Mouse (Mus musculus) hindbrain, embryonic 14.5 days (tissue): ENCODE data around the gene Rpa1. TPM values are rescaled to one million over a fixed set of nuclear protein-coding genes. Genes with fewer than 3 reads are reported as not detected.

Source experiments
- ATAC-seq: fragments of 200-750 bp; cut with Nextera tagmentation; 2 replicates; pipeline ENCODE4 v1.8.0; 2017; ENCODE audit warnings: moderate number of reproducible peaks, mild to moderate bottlenecking, moderate TSS enrichment, moderate library complexity; ENCODE audit not compliant: low FRiP score
- DNase-seq: peaks from one replicate; pipeline ENCODE4 v3.0.0-alpha.2; 2015; ENCODE audit warnings: low spot score
- H3K27ac ChIP-seq: fragments of 300-500 bp; sonication (generic); 2 replicates; pipeline ENCODE4 v1.5.1; 2014; ENCODE audit warnings: mild to moderate bottlenecking, moderate library complexity
- H3K27me3 ChIP-seq: fragments of 300-500 bp; sonication (generic); 2 replicates; pipeline ENCODE4 v1.6.1; 2014; ENCODE audit warnings: mild to moderate bottlenecking, low read length, mixed read lengths; ENCODE audit not compliant: control insufficient read depth, insufficient read depth
- H3K36me3 ChIP-seq: fragments of 300-500 bp; sonication (generic); replicated peaks from 2 replicates; pipeline ENCODE4 v1.6.1; 2014; ENCODE audit not compliant: control insufficient read depth, insufficient read depth
- H3K4me1 ChIP-seq: fragments of 300-500 bp; sonication (generic); replicated peaks from 2 replicates; pipeline ENCODE4 v1.6.1; 2014; ENCODE audit warnings: antibody characterized with exemption, low read length, mixed read lengths; ENCODE audit not compliant: control insufficient read depth, insufficient read depth
- H3K4me2 ChIP-seq: fragments of 300-500 bp; sonication (generic); replicated peaks from 2 replicates; pipeline ENCODE4 v1.6.1; 2014; ENCODE audit warnings: mild to moderate bottlenecking, moderate library complexity
- H3K4me3 ChIP-seq: fragments of 300-500 bp; sonication (generic); replicated peaks from 2 replicates; pipeline ENCODE4 v1.5.1; 2014; ENCODE audit warnings: mild to moderate bottlenecking, low read length
- H3K9ac ChIP-seq: fragments of 300-500 bp; sonication (generic); 2 replicates; pipeline ENCODE4 v1.6.1; 2014
- H3K9me3 ChIP-seq: fragments of 300-500 bp; sonication (generic); 2 replicates; pipeline ENCODE4 v1.6.1; 2016; ENCODE audit warnings: low read length; ENCODE audit not compliant: control insufficient read depth
- WGBS: fragments of 180-500 bp; shearing (Covaris S2); extraction: QIAGEN DNeasy Blood & Tissue Kit; methylation state at CpG from one replicate; pipeline ENCODE4 v1.1.7; 2014; 5-methylcytosine and 5-hydroxymethylcytosine counted together
- polyA plus RNA-seq: library from polyadenylated mRNA; unstranded; fragments of >200 nt; fragmentation: Nextera tagmentation; extraction: Ambion mirVana; gene quantifications from 2 replicates; pipeline ENCODE4 v1.2.1, GENCODE M21; 2014

Rpa1 gene
- polyA plus RNA-seq, 1 experiment from 2014 or later, result 48.0 TPM

DNA sequence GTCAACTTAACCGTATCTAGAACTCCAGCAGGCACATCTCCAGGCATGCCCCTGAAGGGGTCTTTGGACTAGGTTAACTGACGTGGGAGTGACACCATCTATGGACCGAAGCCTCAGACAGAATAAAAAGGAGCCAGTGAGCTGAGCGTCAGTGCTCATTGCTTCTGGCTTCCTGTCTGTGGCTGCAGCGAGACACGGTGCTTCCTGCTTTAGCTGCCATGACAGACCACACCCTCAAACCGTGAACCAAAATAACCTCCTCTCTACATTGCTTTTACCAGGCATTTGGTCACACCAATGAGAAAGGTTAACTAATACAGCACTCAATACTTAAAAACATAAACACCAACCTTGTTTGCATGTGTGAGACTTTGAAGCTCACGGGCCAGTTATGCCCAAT lies 11.4 kb downstream of the Rpa1 start:
- 76% methylated on average over 8 of the region's 8 CpGs for WGBS
- Histone ChIP-seq H3K27ac (no peak overlapping the region), H3K4me2 (no peak overlapping the region), H3K4me1 (no peaks in the 10 kb centered on the region), H3K27me3 (no peaks in the 10 kb centered on the region), H3K9me3 (no peaks in the 10 kb centered on the region), H3K9ac (no peak overlapping the region), H3K36me3 (peaks cover 39% of the 10 kb centered on the region), H3K4me3 (no peak overlapping the region)
- DNase-seq, result no peak
- no peak for ATAC-seq

DNA sequence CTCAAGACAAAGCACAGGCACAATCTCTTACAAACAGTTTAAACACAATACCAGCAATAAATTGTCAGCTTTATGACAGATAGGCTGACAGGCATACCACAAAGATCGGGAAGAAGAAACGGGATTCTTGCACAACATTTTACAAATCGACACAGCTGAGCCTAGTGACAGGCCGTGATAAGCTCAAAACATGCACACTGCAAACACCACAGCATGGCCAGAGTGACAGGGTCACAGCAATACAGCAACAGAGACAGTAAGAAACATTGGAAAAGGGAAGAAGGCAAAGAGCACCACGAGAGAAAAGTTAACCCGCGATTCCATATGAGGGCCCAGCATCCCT lies 22.2 kb downstream of the Rpa1 start:
- WGBS, result 90% methylated on average over 7 of the region's 7 CpGs
- ATAC-seq (no peak), DNase-seq (no peak)
- Histone ChIP-seq H3K4me3 (no peak overlapping the region), H3K9me3 (no peaks in the 10 kb centered on the region), H3K27me3 (no peaks in the 10 kb centered on the region), H3K9ac (no peak overlapping the region), H3K4me2 (no peak overlapping the region), H3K27ac (no peak overlapping the region), H3K36me3 (peaks cover 9% of the 10 kb centered on the region; the same call in 1 of the 2 replicates), H3K4me1 (no peaks in the 10 kb centered on the region)

- H3K9ac ChIP-seq, result no peak overlapping the region
- DNase-seq, result no peak
- 87% methylated on average over 16 of the region's 16 CpGs for WGBS
Measured at GRCm38 (mm10) chr11:75325116-75325968, 22.8 kb downstream of the Rpa1 start.

DNA sequence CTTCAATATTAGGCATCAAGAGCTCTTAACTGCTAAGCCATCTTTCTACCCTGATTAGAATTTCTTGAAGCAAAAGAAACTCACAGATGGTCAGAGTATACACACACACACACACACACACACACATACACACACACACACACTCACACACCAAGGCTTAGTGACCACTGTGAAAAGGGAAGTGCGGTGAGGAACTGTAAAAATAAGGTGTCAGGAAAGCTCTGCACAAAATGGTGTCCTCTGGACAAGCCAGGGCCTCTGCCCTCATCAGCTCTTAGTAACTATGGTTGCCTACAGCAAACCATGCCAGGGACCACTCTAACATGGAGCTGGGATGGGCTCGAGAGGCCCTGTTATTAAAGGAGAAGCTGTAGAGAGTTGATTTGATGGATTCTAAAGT lies 23.7 kb downstream of the Rpa1 start:
- Histone ChIP-seq H3K27ac (no peak overlapping the region), H3K4me2 (no peak overlapping the region), H3K36me3 (peaks cover 9% of the 10 kb centered on the region; the same call in 1 of the 2 replicates), H3K9me3 (no peaks in the 10 kb centered on the region), H3K4me1 (peaks cover under 1% of the 10 kb centered on the region; the same call in 1 of the 2 replicates), H3K4me3 (no peak overlapping the region), H3K27me3 (no peaks in the 10 kb centered on the region), H3K9ac (no peak overlapping the region)
- WGBS, result 90% methylated on average over 2 of the region's 2 CpGs
- no peak for ATAC-seq
- DNase-seq, result no peak

More at GRCm38 (mm10) chr11:75325116-75325968, 22.8 kb downstream of the Rpa1 start:
- Histone ChIP-seq H3K27me3 (no peaks in the 10 kb centered on the region), H3K27ac (no peak overlapping the region), H3K4me2 (no peak overlapping the region), H3K4me1 (no peaks in the 10 kb centered on the region), H3K4me3 (no peak overlapping the region), H3K36me3 (peaks cover 9% of the 10 kb centered on the region; the same call in 1 of the 2 replicates), H3K9me3 (no peaks in the 10 kb centered on the region)
- no peak for ATAC-seq

DNA sequence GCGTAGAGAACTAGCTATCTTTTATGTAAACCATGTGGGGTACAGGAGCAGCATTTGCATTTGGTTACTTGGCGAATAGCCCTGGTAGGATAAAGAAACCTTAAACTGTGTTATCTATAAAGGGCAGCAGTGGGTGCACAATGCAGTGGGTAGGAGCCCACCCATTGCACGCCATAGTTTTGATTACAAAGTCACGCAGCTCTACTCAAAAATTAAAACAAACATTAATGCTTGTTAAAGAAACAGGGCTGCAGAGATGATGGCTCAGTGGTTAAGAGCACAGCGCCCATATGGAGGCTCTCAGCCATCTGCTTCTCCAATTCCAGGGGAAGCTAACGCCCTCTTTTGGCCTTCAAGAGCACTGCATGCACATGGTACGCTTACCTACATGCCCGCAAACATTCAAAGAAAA lies 24.8 kb downstream of the Rpa1 start:
- H3K9ac ChIP-seq, result no peak overlapping the region
- H3K9me3 ChIP-seq, result no peaks in the 10 kb centered on the region
- H3K27me3 ChIP-seq, result no peaks in the 10 kb centered on the region
- H3K4me3 ChIP-seq, result no peak overlapping the region
- peaks cover 7% of the 10 kb centered on the region; the same call in 1 of the 2 replicates for H3K36me3 ChIP-seq
- H3K4me1 ChIP-seq, result peaks cover 11% of the 10 kb centered on the region; the same call in 1 of the 2 replicates
- ATAC-seq, result no peak
- H3K27ac ChIP-seq, result no peak overlapping the region
- no peak for DNase-seq
- 79% methylated on average over 8 of the region's 8 CpGs for WGBS
- no peak overlapping the region for H3K4me2 ChIP-seq

- WGBS, result 70% methylated on average over 5 of the region's 5 CpGs
Measured at GRCm38 (mm10) chr11:75319246-75319645, 28.9 kb downstream of the Rpa1 start.

GRCm38 (mm10) chr11:75318351-75319221 lies 29.5 kb downstream of the Rpa1 start:
- Histone ChIP-seq H3K4me2 (no peak overlapping the region), H3K36me3 (peaks cover 28% of the 10 kb centered on the region), H3K9me3 (no peaks in the 10 kb centered on the region), H3K4me3 (no peak overlapping the region), H3K27me3 (no peaks in the 10 kb centered on the region), H3K27ac (peak overlapping the region; percentile 33), H3K4me1 (peaks cover 13% of the 10 kb centered on the region; the same call in 1 of the 2 replicates), H3K9ac (no peak overlapping the region; the same call in 1 of the 2 replicates)
- no peak for DNase-seq
- 60% methylated on average over 14 of the region's 14 CpGs for WGBS
- no peak for ATAC-seq

More at GRCm38 (mm10) chr11:75319246-75319645, 28.9 kb downstream of the Rpa1 start:
- peak overlapping the region; percentile 33; the same call in 1 of the 2 replicates for H3K27ac ChIP-seq
- H3K4me1 ChIP-seq, result peaks cover 13% of the 10 kb centered on the region; the same call in 1 of the 2 replicates
- no peaks in the 10 kb centered on the region for H3K27me3 ChIP-seq
- peaks cover 21% of the 10 kb centered on the region for H3K36me3 ChIP-seq
- H3K9ac ChIP-seq, result no peak overlapping the region
- DNase-seq, result no peak
- no peaks in the 10 kb centered on the region for H3K9me3 ChIP-seq
- no peak for ATAC-seq
- no peak overlapping the region for H3K4me2 ChIP-seq
- no peak overlapping the region for H3K4me3 ChIP-seq

GRCm38 (mm10) chr11:75313834-75314233 lies 34.3 kb downstream of the Rpa1 start:
- Histone ChIP-seq H3K36me3 (peaks cover 71% of the 10 kb centered on the region), H3K27ac (no peak overlapping the region), H3K4me2 (no peak overlapping the region), H3K4me1 (peaks cover 7% of the 10 kb centered on the region; the same call in 1 of the 2 replicates), H3K4me3 (no peak overlapping the region), H3K9me3 (no peaks in the 10 kb centered on the region), H3K27me3 (no peaks in the 10 kb centered on the region), H3K9ac (no peak overlapping the region)
- no peak for DNase-seq
- no peak for ATAC-seq
- 93% methylated on average over 8 of the region's 8 CpGs for WGBS

- no peak for ATAC-seq
- H3K36me3 ChIP-seq, result peaks cover 80% of the 10 kb centered on the region
- 85% methylated on average over 6 of the region's 6 CpGs for WGBS
Measured at GRCm38 (mm10) chr11:75311751-75312150, 36.4 kb downstream of the Rpa1 start.

More at GRCm38 (mm10) chr11:75311751-75312150, 36.4 kb downstream of the Rpa1 start:
- Histone ChIP-seq H3K9ac (no peak overlapping the region), H3K27ac (no peak overlapping the region), H3K4me1 (no peaks in the 10 kb centered on the region), H3K4me3 (no peak overlapping the region), H3K4me2 (no peak overlapping the region), H3K9me3 (no peaks in the 10 kb centered on the region), H3K27me3 (no peaks in the 10 kb centered on the region)
- DNase-seq, result no peak
